In genomic region chr16:52134631-52135227, GRCm38 (mm10) we compare ENCODE assay signal across 8 mouse cellular contexts.
DNase-seq lines count a peak whose midpoint lies in the region; ATAC-seq and TF ChIP-seq lines count a peak whose summit lies in the region.

No protein-coding gene starts in this region.

- DNase-seq in liver, postnatal 0 days, result no peak
- DNase-seq in gastrocnemius, postnatal 36 days, result peak; percentile 22 to 24
- DNase-seq in layer of hippocampus, postnatal 10 days (ENCODE audit: low spot score in 2 of 2), result peak; percentile 23 to 41
- peak; percentile 53 for DNase-seq in midbrain, postnatal 0 days (ENCODE audit: low spot score)
- no peak for DNase-seq in thymus, postnatal 14 days
- DNase-seq in urinary bladder, adult 18-20 months (ENCODE audit: low spot score in 2 of 2), result no peak

- H3K4me3 ChIP-seq in liver, postnatal 0 days (ENCODE audit: low read depth, low read length), result no peak overlapping the region
- no peak overlapping the region for H3K4me3 ChIP-seq in liver, embryonic 12.5 days
- H3K4me3 ChIP-seq in embryonic facial prominence, embryonic 13.5 days, result no peak overlapping the region
- no peak overlapping the region for H3K4me3 ChIP-seq in midbrain, postnatal 0 days (ENCODE audit: low read depth, low read length)

- TF ChIP-seq EP300 in liver, postnatal 0 days (IDR thresholded peaks at IDR 0.05; ENCODE audit: low read depth), result no peak

- peaks cover 4% of the 10 kb centered on the region for H3K4me1 ChIP-seq in liver, postnatal 0 days (ENCODE audit: insufficient read depth)
- no peaks in the 10 kb centered on the region for H3K4me1 ChIP-seq in liver, embryonic 12.5 days
- H3K4me1 ChIP-seq in embryonic facial prominence, embryonic 13.5 days, result peaks cover 29% of the 10 kb centered on the region
- H3K4me1 ChIP-seq in midbrain, postnatal 0 days (ENCODE audit: insufficient read depth, low read length), result no peaks in the 10 kb centered on the region

- no peak overlapping the region for H3K27ac ChIP-seq in liver, postnatal 0 days (ENCODE audit: low read depth)
- H3K27ac ChIP-seq in liver, embryonic 12.5 days, result no peak overlapping the region
- H3K27ac ChIP-seq in embryonic facial prominence, embryonic 13.5 days, result peak overlapping the region; percentile 62; the same call in 1 of the 2 replicates
- H3K27ac ChIP-seq in midbrain, postnatal 0 days (ENCODE audit: low read depth, low read length), result no peak overlapping the region

- peaks cover 7% of the 10 kb centered on the region; the same call in 1 of the 2 replicates for H3K36me3 ChIP-seq in liver, postnatal 0 days (replicated peaks; ENCODE audit: insufficient read depth, low read length)
- no peaks in the 10 kb centered on the region for H3K36me3 ChIP-seq in liver, embryonic 12.5 days
- 0 out of 2 replicates have a peak, but pooled peaks cover 6% of the 10 kb centered on the region for H3K36me3 ChIP-seq in embryonic facial prominence, embryonic 13.5 days
- H3K36me3 ChIP-seq in midbrain, postnatal 0 days (ENCODE audit: insufficient read depth, low read length), result 0 out of 2 replicates have a peak, but pooled peaks cover 2% of the 10 kb centered on the region

- TF ChIP-seq CTCF in liver, postnatal 0 days (IDR thresholded peaks at IDR 0.05; ENCODE audit: low read depth), result no peak
- TF ChIP-seq CTCF in midbrain, postnatal 0 days (IDR thresholded peaks at IDR 0.05), result no peak

- no peak overlapping the region for H3K4me2 ChIP-seq in liver, postnatal 0 days (ENCODE audit: low read depth, low read length)
- H3K4me2 ChIP-seq in liver, embryonic 12.5 days, result no peak overlapping the region
- H3K4me2 ChIP-seq in embryonic facial prominence, embryonic 13.5 days, result peak overlapping the region; percentile 21
- no peak overlapping the region for H3K4me2 ChIP-seq in midbrain, postnatal 0 days (ENCODE audit: low read depth, low read length, poor library complexity, severe bottlenecking)

- 74% methylated on average over 11 of the region's 11 CpGs for WGBS in liver, postnatal 0 days (ENCODE audit: insufficient replicate concordance)
- 66% methylated on average over 11 of the region's 11 CpGs for WGBS in liver, embryonic 12.5 days (ENCODE audit: insufficient replicate concordance)
- WGBS in embryonic facial prominence, embryonic 13.5 days, result 14% methylated on average over 11 of the region's 11 CpGs
- 64% methylated on average over 11 of the region's 11 CpGs for WGBS in midbrain, postnatal 0 days

- intact Hi-C loops in gastrocnemius, postnatal 36 days (cut with DNase I), result no loop called here

- no peaks in the 10 kb centered on the region for H3K27me3 ChIP-seq in liver, postnatal 0 days (ENCODE audit: insufficient read depth, low read length)
- no peaks in the 10 kb centered on the region for H3K27me3 ChIP-seq in liver, embryonic 12.5 days (replicated peaks)
- no peaks in the 10 kb centered on the region for H3K27me3 ChIP-seq in embryonic facial prominence, embryonic 13.5 days
- no peaks in the 10 kb centered on the region for H3K27me3 ChIP-seq in midbrain, postnatal 0 days (ENCODE audit: insufficient read depth, low read length)

- H3K9ac ChIP-seq in liver, postnatal 0 days (replicated peaks), result no peak overlapping the region
- no peak overlapping the region for H3K9ac ChIP-seq in liver, embryonic 12.5 days
- no peak overlapping the region for H3K9ac ChIP-seq in embryonic facial prominence, embryonic 13.5 days
- no peak overlapping the region for H3K9ac ChIP-seq in midbrain, postnatal 0 days (replicated peaks; ENCODE audit: low read length, poor library complexity, severe bottlenecking)

- 0 out of 2 replicates have a peak, but pooled peaks have one; percentile 10 for ATAC-seq in liver, postnatal 0 days
- no peak for ATAC-seq in liver, embryonic 12.5 days
- ATAC-seq in embryonic facial prominence, embryonic 13.5 days (ENCODE audit: insufficient number of reproducible peaks, insufficient read depth, low FRiP score, low TSS enrichment, low read depth), result peak; percentile 84
- ATAC-seq in midbrain, postnatal 0 days (ENCODE audit: low FRiP score), result no peak

- no peaks in the 10 kb centered on the region for H3K9me3 ChIP-seq in liver, postnatal 0 days (ENCODE audit: low read length)
- H3K9me3 ChIP-seq in liver, embryonic 12.5 days (replicated peaks), result no peaks in the 10 kb centered on the region
- no peaks in the 10 kb centered on the region for H3K9me3 ChIP-seq in embryonic facial prominence, embryonic 13.5 days
- no peaks in the 10 kb centered on the region for H3K9me3 ChIP-seq in midbrain, postnatal 0 days (ENCODE audit: low read length)

Comparison
In these comparisons a context has a peak if more than half of its experiments do, and no peak if none do; other contexts are left out.
1. ATAC-seq: peak in liver, postnatal 0 days (single experiment) and embryonic facial prominence, embryonic 13.5 days (single experiment); none in liver, embryonic 12.5 days (single experiment) and midbrain, postnatal 0 days (single experiment).
2. DNase-seq: peak in gastrocnemius, postnatal 36 days (2 of 2), layer of hippocampus, postnatal 10 days (2 of 2) and midbrain, postnatal 0 days (single experiment); none in liver, postnatal 0 days (single experiment), thymus, postnatal 14 days (single experiment) and urinary bladder, adult 18-20 months (0 of 2).